Mouse (Mus musculus) small intestine, adult 2 months (tissue): Measurements from ENCODE around the gene Bok.

Source experiments
- CTCF ChIP-seq: fragments of 200-500 bp; IDR thresholded peaks from 2 replicates; pipeline ENCODE4 v1.5.1; 2012; ENCODE audit warnings: low read depth, mild to moderate bottlenecking, control low read depth, inconsistent platforms, low read length, moderate library complexity, mixed read lengths; ENCODE audit not compliant: insufficient replicate concordance, insufficient read length; ENCODE audit errors: extremely low read depth
- POLR2A ChIP-seq: fragments of 200-500 bp; IDR thresholded peaks from 2 replicates; pipeline ENCODE4 v1.6.1; 2012; ENCODE audit warnings: low read depth, mild to moderate bottlenecking, control low read depth, inconsistent platforms, low read length, moderate library complexity

GRCm38 (mm10) chr1:93735859-93736258 is 50.4 kb downstream of the Bok start:
- TF ChIP-seq CTCF, result no peak
- no peak for TF ChIP-seq POLR2A
